Mouse (Mus musculus): ENCODE measurements around the gene Zdhhc9. TPM values are rescaled to one million over a fixed set of nuclear protein-coding genes. Genes with fewer than 3 reads are reported as not detected.

Zdhhc9 gene
- polyA plus RNA-seq, 1 experiment from 2014 or later = 3.9 TPM

DNA sequence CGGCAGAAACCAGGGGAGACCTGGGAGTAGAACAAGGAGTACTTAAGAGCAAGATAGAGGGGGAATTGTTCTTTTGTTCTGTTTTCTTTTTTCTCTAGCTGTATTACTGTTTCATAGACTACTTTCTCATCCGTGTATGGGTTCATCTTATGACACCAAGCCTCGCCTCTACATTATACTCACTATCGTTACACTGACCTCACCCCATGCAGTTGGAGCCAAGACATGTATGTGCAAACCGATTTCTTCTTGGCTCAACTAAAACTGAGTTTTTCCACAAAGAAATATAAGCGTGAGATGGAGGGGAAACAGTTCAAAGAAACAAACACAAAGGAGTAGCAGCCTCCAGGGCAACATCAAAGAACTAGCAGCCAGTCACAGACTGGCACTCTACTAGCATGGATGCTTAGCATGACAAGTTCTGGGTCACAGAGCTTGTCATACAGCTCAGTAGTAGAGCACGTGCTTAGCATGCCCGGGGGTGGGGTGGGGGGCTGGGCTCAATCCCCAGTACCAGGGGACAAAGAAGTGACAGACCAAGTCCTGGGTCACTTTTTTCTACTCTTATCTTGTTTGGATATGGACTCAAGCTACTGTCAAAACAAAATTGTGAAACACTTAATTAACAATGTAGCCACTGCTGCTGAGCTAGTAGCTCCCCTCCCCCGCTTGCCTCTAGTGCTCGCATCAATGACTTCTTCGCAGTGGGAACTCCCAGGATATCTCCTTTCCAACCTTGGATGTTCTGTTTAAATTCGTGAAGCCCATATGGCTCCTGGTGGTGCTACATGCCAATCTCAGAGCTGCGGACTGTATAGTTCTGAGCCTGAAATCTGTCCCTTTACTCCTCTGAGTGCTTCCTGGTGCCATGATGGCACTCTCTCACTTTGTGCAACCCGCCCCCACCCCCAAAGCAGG, 15.2 kb downstream of the Zdhhc9 start:
- no peaks in the 10 kb centered on the region for H3K9me3 ChIP-seq (ENCODE audit: low read length)
- no peaks in the 10 kb centered on the region for H3K27me3 ChIP-seq (replicated peaks; ENCODE audit: insufficient read depth, low read length)
- no peak overlapping the region for H3K9ac ChIP-seq (replicated peaks; ENCODE audit: low read depth)
- no peaks in the 10 kb centered on the region for H3K36me3 ChIP-seq (ENCODE audit: insufficient read depth, low read length)
- ATAC-seq (peak; percentile 23), DNase-seq (ENCODE audit: low spot score) (no peak)
- H3K4me1 ChIP-seq (ENCODE audit: insufficient read depth, low read depth, low read length) = no peaks in the 10 kb centered on the region
- no peak overlapping the region for H3K4me2 ChIP-seq (replicated peaks; ENCODE audit: low read depth, low read length)
- WGBS = 55% methylated on average over 14 of the region's 14 CpGs
- H3K27ac ChIP-seq (ENCODE audit: low read length) = no peak overlapping the region
- no peak for TF ChIP-seq CTCF (IDR thresholded peaks at IDR 0.05)
- TF ChIP-seq EP300 (IDR thresholded peaks at IDR 0.05) = no peak
- no peak overlapping the region for H3K4me3 ChIP-seq (ENCODE audit: low read depth, low read length)

- H3K27ac ChIP-seq (ENCODE audit: low read length) = no peak overlapping the region
- no peaks in the 10 kb centered on the region for H3K27me3 ChIP-seq (replicated peaks; ENCODE audit: insufficient read depth, low read length)
- no peak overlapping the region for H3K4me3 ChIP-seq (ENCODE audit: low read depth, low read length)
- ATAC-seq (no peak), DNase-seq (ENCODE audit: low spot score) (no peak)
- H3K9ac ChIP-seq (replicated peaks; ENCODE audit: low read depth) = no peak overlapping the region
- no peaks in the 10 kb centered on the region for H3K36me3 ChIP-seq (ENCODE audit: insufficient read depth, low read length)
- H3K9me3 ChIP-seq (ENCODE audit: low read length) = no peaks in the 10 kb centered on the region
- H3K4me2 ChIP-seq (replicated peaks; ENCODE audit: low read depth, low read length) = no peak overlapping the region
- H3K4me1 ChIP-seq (ENCODE audit: insufficient read depth, low read depth, low read length) = no peaks in the 10 kb centered on the region
- 73% methylated on average over 6 of the region's 6 CpGs for WGBS
- TF ChIP-seq EP300 (IDR thresholded peaks at IDR 0.05) = no peak
- no peak for TF ChIP-seq CTCF (IDR thresholded peaks at IDR 0.05)
These were observed 17.4 kb downstream of the Zdhhc9 start for GRCm38 (mm10) chrX:48191261-48191660.

GRCm38 (mm10) chrX:48184703-48185102, 24.0 kb downstream of the Zdhhc9 start:
- WGBS = 62% methylated on average over 3 of the region's 3 CpGs
- Histone ChIP-seq H3K4me3 (ENCODE audit: low read depth, low read length) (no peak overlapping the region), H3K27me3 (replicated peaks; ENCODE audit: insufficient read depth, low read length) (no peaks in the 10 kb centered on the region), H3K9ac (replicated peaks; ENCODE audit: low read depth) (no peak overlapping the region), H3K9me3 (ENCODE audit: low read length) (no peaks in the 10 kb centered on the region), H3K27ac (ENCODE audit: low read length) (no peak overlapping the region), H3K4me1 (ENCODE audit: insufficient read depth, low read depth, low read length) (no peaks in the 10 kb centered on the region), H3K36me3 (ENCODE audit: insufficient read depth, low read length) (no peaks in the 10 kb centered on the region; the same call in 1 of the 2 replicates), H3K4me2 (replicated peaks; ENCODE audit: low read depth, low read length) (no peak overlapping the region)
- ATAC-seq (no peak), DNase-seq (ENCODE audit: low spot score) (no peak)
- TF ChIP-seq CTCF (IDR thresholded peaks at IDR 0.05) = no peak
- TF ChIP-seq EP300 (IDR thresholded peaks at IDR 0.05) = no peak

DNA sequence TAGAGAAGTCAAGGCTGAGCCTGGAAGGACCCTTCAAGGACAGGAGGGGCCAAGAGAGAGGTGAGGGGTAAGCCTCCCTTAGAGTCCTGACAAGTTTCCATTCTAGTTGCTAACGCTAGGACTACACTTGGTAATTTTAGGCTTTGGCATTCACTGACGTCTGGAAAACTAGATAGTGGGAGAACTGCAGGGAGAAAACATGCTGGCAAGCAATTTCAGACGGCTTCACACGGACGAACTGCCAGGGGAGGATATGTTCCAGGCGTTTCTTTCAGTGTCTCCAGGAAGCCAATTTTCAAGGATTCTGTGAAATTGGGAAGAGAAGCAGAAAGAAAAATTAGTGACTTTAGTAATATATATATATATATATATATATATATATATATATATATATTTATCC, 26.8 kb downstream of the Zdhhc9 start:
- no peak overlapping the region for H3K4me2 ChIP-seq (replicated peaks; ENCODE audit: low read depth, low read length)
- H3K36me3 ChIP-seq (ENCODE audit: insufficient read depth, low read length) = no peaks in the 10 kb centered on the region; the same call in 1 of the 2 replicates
- no peak for ATAC-seq
- no peaks in the 10 kb centered on the region for H3K4me1 ChIP-seq (ENCODE audit: insufficient read depth, low read depth, low read length)
- DNase-seq (ENCODE audit: low spot score) = no peak
- 73% methylated on average over 6 of the region's 6 CpGs for WGBS
- H3K27ac ChIP-seq (ENCODE audit: low read length) = no peak overlapping the region
- no peak overlapping the region for H3K4me3 ChIP-seq (ENCODE audit: low read depth, low read length)
- no peaks in the 10 kb centered on the region for H3K27me3 ChIP-seq (replicated peaks; ENCODE audit: insufficient read depth, low read length)
- H3K9ac ChIP-seq (replicated peaks; ENCODE audit: low read depth) = no peak overlapping the region
- no peaks in the 10 kb centered on the region for H3K9me3 ChIP-seq (ENCODE audit: low read length)
- TF ChIP-seq CTCF (IDR thresholded peaks at IDR 0.05) = no peak
- no peak for TF ChIP-seq EP300 (IDR thresholded peaks at IDR 0.05)

DNA sequence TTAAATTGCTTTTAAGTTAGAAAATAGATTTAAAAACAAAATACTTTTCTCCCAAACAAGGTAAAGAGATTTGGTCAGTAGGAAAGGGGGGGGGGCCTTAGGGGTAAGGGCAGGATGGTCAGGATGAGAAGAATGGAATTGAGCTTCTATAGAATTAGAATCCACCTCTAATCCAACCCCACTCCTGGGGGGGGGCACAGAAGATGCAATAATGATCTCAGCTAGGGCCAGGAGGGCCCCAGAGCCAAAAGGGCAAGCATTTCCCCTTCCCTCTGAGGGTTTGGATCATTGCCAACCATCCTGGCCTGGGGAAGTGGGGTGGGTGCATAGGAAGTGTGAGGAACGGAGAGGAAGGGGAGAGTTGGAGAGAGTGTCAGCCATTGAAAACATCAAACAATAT, 38.3 kb downstream of the Zdhhc9 start:
- no peak for ATAC-seq

DNA sequence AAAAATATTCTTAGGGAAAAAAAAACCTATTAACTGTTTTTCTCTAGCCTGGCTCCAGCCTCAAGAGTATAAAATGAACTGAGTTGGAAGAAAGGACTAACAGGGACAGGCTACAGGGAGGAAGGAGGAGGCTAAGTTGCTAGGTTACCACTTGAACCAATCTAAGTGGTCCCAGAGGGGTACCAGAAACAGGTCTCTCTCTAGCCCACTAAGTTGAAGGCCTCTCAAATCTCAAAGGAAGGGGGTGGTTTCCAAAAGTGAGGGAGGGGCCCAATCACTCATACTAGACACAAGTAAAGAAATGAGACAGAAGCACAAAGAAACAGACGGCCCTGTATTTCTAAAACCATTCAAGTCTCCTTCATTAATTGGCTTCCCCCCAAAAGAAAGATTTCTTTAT, 38.8 kb downstream of the Zdhhc9 start:
- DNase-seq (ENCODE audit: low spot score) (no peak), ATAC-seq (no peak)
- Histone ChIP-seq H3K9ac (replicated peaks; ENCODE audit: low read depth) (no peak overlapping the region), H3K36me3 (ENCODE audit: insufficient read depth, low read length) (no peaks in the 10 kb centered on the region), H3K4me2 (replicated peaks; ENCODE audit: low read depth, low read length) (no peak overlapping the region), H3K4me3 (ENCODE audit: low read depth, low read length) (no peak overlapping the region), H3K4me1 (ENCODE audit: insufficient read depth, low read depth, low read length) (no peaks in the 10 kb centered on the region), H3K27ac (ENCODE audit: low read length) (no peak overlapping the region), H3K9me3 (ENCODE audit: low read length) (no peaks in the 10 kb centered on the region), H3K27me3 (replicated peaks; ENCODE audit: insufficient read depth, low read length) (no peaks in the 10 kb centered on the region)
- 50% methylated on average over 1 of the region's 1 CpGs for WGBS
- no peak for TF ChIP-seq EP300 (IDR thresholded peaks at IDR 0.05)
- no peak for TF ChIP-seq CTCF (IDR thresholded peaks at IDR 0.05)

More for the DNA sequence above, 38.3 kb downstream of the Zdhhc9 start:
- TF ChIP-seq CTCF (IDR thresholded peaks at IDR 0.05) = no peak
- no peak for DNase-seq (ENCODE audit: low spot score)
- Histone ChIP-seq H3K36me3 (ENCODE audit: insufficient read depth, low read length) (no peaks in the 10 kb centered on the region), H3K4me1 (ENCODE audit: insufficient read depth, low read depth, low read length) (no peaks in the 10 kb centered on the region), H3K4me3 (ENCODE audit: low read depth, low read length) (no peak overlapping the region), H3K9ac (replicated peaks; ENCODE audit: low read depth) (no peak overlapping the region), H3K9me3 (ENCODE audit: low read length) (no peaks in the 10 kb centered on the region), H3K4me2 (replicated peaks; ENCODE audit: low read depth, low read length) (no peak overlapping the region), H3K27me3 (replicated peaks; ENCODE audit: insufficient read depth, low read length) (no peaks in the 10 kb centered on the region), H3K27ac (ENCODE audit: low read length) (no peak overlapping the region)
- 17% methylated on average over 1 of the region's 1 CpGs for WGBS

Data from lung, postnatal 0 days (tissue).